Mouse (Mus musculus) adrenal gland (tissue): ENCODE measurements around the gene Gm8453.
"Not testable (repeated sequence)": the region's sequence is repeated elsewhere in the genome, so short reads cannot be mapped to it uniquely, and the experiment has no call there.

Experiments
- intact Hi-C: fragments of 180-260 bp; cut with DNase I; formaldehyde crosslinking; loops from one replicate; pipeline ENCODE4 v1.15.1; 2025
- long read RNA-seq, 2 experiments: library from polyadenylated mRNA; unstranded; transcript quantifications; one replicate each; pipeline ENCODE4 v2.0.0; 2020; ENCODE audit warnings: borderline replicate concordance in 1 of 2; ENCODE audit not compliant: insufficient replicate concordance in 1 of 2

Gene Gm8453
- long read RNA-seq, experiment 1 = 0 reads
- long read RNA-seq, experiment 2 = 0 reads

GRCm38 (mm10) chr7:22229384-22229783 is at the start of gene Gm8453:
Gene Gm8453, minus strand, starts transcription at chr7:22229484.
- intact Hi-C loops = not testable (repeated sequence)

- intact Hi-C loops = not testable (repeated sequence)
These were observed 28.1 kb downstream of the Gm8453 start, which contains the start of gene Gm8653 for GRCm38 (mm10) chr7:22201164-22201563. Gene Gm8653, minus strand, starts transcription at chr7:22201264.

GRCm38 (mm10) chr7:22189077-22189476 is 40.2 kb downstream of the Gm8453 start, which contains the start of gene Vmn1r143:
Gene Vmn1r143, plus strand, starts transcription at chr7:22189377.
- intact Hi-C loops = not testable (repeated sequence)
